Mouse (Mus musculus) layer of hippocampus, adult 9-10 months (tissue): ENCODE measurements around the gene Syt12.
"Not testable (repeated sequence)": the region's sequence is repeated elsewhere in the genome, so short reads cannot be mapped to it uniquely, and the experiment has no call there.

Source experiments
- DNase-seq: peaks from one replicate; pipeline ENCODE4 v3.0.0; 2022; ENCODE audit warnings: low spot score

The Syt12 gene

GRCm38 (mm10) chr19:4487877-4488276 is 10.6 kb upstream of the Syt12 start:
- no peak for DNase-seq

- DNase-seq, result no peak
Observed at GRCm38 (mm10) chr19:4485006-4485405, 7.8 kb upstream of the Syt12 start.

- no peak for DNase-seq
Observed at GRCm38 (mm10) chr19:4482111-4482859, 5.0 kb upstream of the Syt12 start.

- DNase-seq, result no peak
Observed at GRCm38 (mm10) chr19:4481326-4481725, 4.1 kb upstream of the Syt12 start.

- no peak for DNase-seq
Observed at GRCm38 (mm10) chr19:4480041-4480440, 2.8 kb upstream of the Syt12 start.

- DNase-seq, result no peak
Observed at GRCm38 (mm10) chr19:4478190-4478516, 906 bp upstream of the Syt12 start.

- DNase-seq, result no peak
Observed at GRCm38 (mm10) chr19:4476601-4477257, 518 bp downstream of the Syt12 start.

GRCm38 (mm10) chr19:4475224-4475925 is 1.9 kb downstream of the Syt12 start:
- DNase-seq, result no peak

- no peak for DNase-seq
Observed at GRCm38 (mm10) chr19:4474739-4475138, 2.5 kb downstream of the Syt12 start.

GRCm38 (mm10) chr19:4473549-4473948 is 3.7 kb downstream of the Syt12 start:
- DNase-seq, result no peak

- DNase-seq, result no peak
Observed at GRCm38 (mm10) chr19:4468363-4468762, 8.9 kb downstream of the Syt12 start.

- no peak for DNase-seq
Observed at GRCm38 (mm10) chr19:4464666-4465065, 12.6 kb downstream of the Syt12 start.

- DNase-seq, result no peak
Observed at GRCm38 (mm10) chr19:4461981-4462380, 15.3 kb downstream of the Syt12 start.

- no peak for DNase-seq
Observed at GRCm38 (mm10) chr19:4456227-4456626, 21.0 kb downstream of the Syt12 start.

- DNase-seq, result no peak
Observed at GRCm38 (mm10) chr19:4455071-4455800, 22.0 kb downstream of the Syt12 start.

GRCm38 (mm10) chr19:4454040-4454439 is 23.2 kb downstream of the Syt12 start:
- not testable (repeated sequence) for DNase-seq

GRCm38 (mm10) chr19:4452525-4452924 is 24.7 kb downstream of the Syt12 start:
- DNase-seq, result no peak

GRCm38 (mm10) chr19:4451965-4452364 is 25.3 kb downstream of the Syt12 start:
- no peak for DNase-seq

- DNase-seq, result no peak
Observed at GRCm38 (mm10) chr19:4451098-4451497, 26.1 kb downstream of the Syt12 start.

GRCm38 (mm10) chr19:4450666-4451065 is 26.6 kb downstream of the Syt12 start:
- no peak for DNase-seq

GRCm38 (mm10) chr19:4449230-4449629 is 28.0 kb downstream of the Syt12 start:
- DNase-seq, result no peak

GRCm38 (mm10) chr19:4447445-4447844 is 29.8 kb downstream of the Syt12 start:
- no peak for DNase-seq
